Mouse (Mus musculus): ENCODE measurements around the gene Gm8024.
"Not testable (repeated sequence)": the region's sequence is repeated elsewhere in the genome, so short reads cannot be mapped to it uniquely, and the experiment has no call there.

The Gm8024 gene

GRCm38 (mm10) chr14:42524182-42524581, at the start of gene Gm8024:
Gm8024 (minus strand) TSS chr14:42524282.
- DNase-seq (ENCODE audit: low spot score), result not testable (repeated sequence)

GRCm38 (mm10) chr14:42543170-42543701, 19.2 kb upstream of the Gm8024 start:
- DNase-seq (ENCODE audit: low spot score), result peak; percentile 32

GRCm38 (mm10) chr14:42542316-42543169, 18.5 kb upstream of the Gm8024 start:
- not testable (repeated sequence) for DNase-seq (ENCODE audit: low spot score)

GRCm38 (mm10) chr14:42502249-42502648, 21.8 kb downstream of the Gm8024 start, which contains the start of gene Gm8020:
Gm8020 (minus strand) TSS chr14:42502349.
- DNase-seq (ENCODE audit: low spot score), result not testable (repeated sequence)
